Mouse (Mus musculus): Measurements from ENCODE around the gene Gtf2h3.

Gtf2h3 gene

GRCm38 (mm10) chr5:124637836-124638235 lies 58.9 kb downstream of the Gtf2h3 start:
- DNase-seq = no peak

Measured in kidney, postnatal 10 days (tissue).